Mouse (Mus musculus): ENCODE data around the gene Zdhhc1. TPM values are rescaled to one million over a fixed set of nuclear protein-coding genes. Genes with fewer than 3 reads are reported as not detected.

Zdhhc1 gene
- polyA plus RNA-seq, 1 experiment from 2014 or later: 2.2 TPM

GRCm38 (mm10) chr8:105433511-105433910, 63.2 kb downstream of the Zdhhc1 start:
- 55% methylated on average over 5 of the region's 5 CpGs for WGBS (ENCODE audit: insufficient replicate concordance)
- Histone ChIP-seq H3K4me1 (ENCODE audit: control insufficient read depth, low read depth, low read length) (no peaks in the 10 kb centered on the region), H3K36me3 (ENCODE audit: control insufficient read depth, insufficient read depth) (no peaks in the 10 kb centered on the region), H3K9me3 (replicated peaks; ENCODE audit: control insufficient read depth, low read length) (no peaks in the 10 kb centered on the region), H3K9ac (ENCODE audit: low read depth, low read length) (no peak overlapping the region), H3K4me3 (ENCODE audit: low read depth, low read length) (no peak overlapping the region), H3K27me3 (ENCODE audit: control insufficient read depth, insufficient read depth, low read depth, low read length) (peaks cover 6% of the 10 kb centered on the region; the same call in 1 of the 2 replicates), H3K4me2 (ENCODE audit: low read depth, low read length) (no peak overlapping the region), H3K27ac (ENCODE audit: low read length) (no peak overlapping the region)
- no peak for ATAC-seq (ENCODE audit: low read depth)

- Histone ChIP-seq H3K27me3 (ENCODE audit: control insufficient read depth, insufficient read depth, low read depth, low read length) (peaks cover 6% of the 10 kb centered on the region; the same call in 1 of the 2 replicates), H3K27ac (ENCODE audit: low read length) (no peak overlapping the region), H3K4me3 (ENCODE audit: low read depth, low read length) (no peak overlapping the region), H3K36me3 (ENCODE audit: control insufficient read depth, insufficient read depth) (no peaks in the 10 kb centered on the region), H3K4me1 (ENCODE audit: control insufficient read depth, low read depth, low read length) (no peaks in the 10 kb centered on the region), H3K4me2 (ENCODE audit: low read depth, low read length) (no peak overlapping the region), H3K9ac (ENCODE audit: low read depth, low read length) (no peak overlapping the region), H3K9me3 (replicated peaks; ENCODE audit: control insufficient read depth, low read length) (no peaks in the 10 kb centered on the region)
- ATAC-seq (ENCODE audit: low read depth): no peak
- WGBS (ENCODE audit: insufficient replicate concordance): 64% methylated on average over 6 of the region's 6 CpGs
Measured at GRCm38 (mm10) chr8:105433021-105433420, 63.7 kb downstream of the Zdhhc1 start.

GRCm38 (mm10) chr8:105431743-105432515, 64.8 kb downstream of the Zdhhc1 start:
- 52% methylated on average over 7 of the region's 7 CpGs for WGBS (ENCODE audit: insufficient replicate concordance)
- Histone ChIP-seq H3K4me3 (ENCODE audit: low read depth, low read length) (no peak overlapping the region), H3K4me1 (ENCODE audit: control insufficient read depth, low read depth, low read length) (no peaks in the 10 kb centered on the region), H3K9me3 (replicated peaks; ENCODE audit: control insufficient read depth, low read length) (no peaks in the 10 kb centered on the region), H3K36me3 (ENCODE audit: control insufficient read depth, insufficient read depth) (no peaks in the 10 kb centered on the region), H3K27ac (ENCODE audit: low read length) (no peak overlapping the region), H3K4me2 (ENCODE audit: low read depth, low read length) (no peak overlapping the region), H3K27me3 (ENCODE audit: control insufficient read depth, insufficient read depth, low read depth, low read length) (peaks cover 6% of the 10 kb centered on the region; the same call in 1 of the 2 replicates), H3K9ac (ENCODE audit: low read depth, low read length) (no peak overlapping the region)
- no peak for ATAC-seq (ENCODE audit: low read depth)

GRCm38 (mm10) chr8:105426878-105427277, 69.8 kb downstream of the Zdhhc1 start:
- H3K27me3 ChIP-seq (ENCODE audit: control insufficient read depth, insufficient read depth, low read depth, low read length): no peaks in the 10 kb centered on the region
- H3K27ac ChIP-seq (ENCODE audit: low read length): no peak overlapping the region
- WGBS (ENCODE audit: insufficient replicate concordance): 31% methylated on average over 6 of the region's 6 CpGs
- no peaks in the 10 kb centered on the region for H3K9me3 ChIP-seq (replicated peaks; ENCODE audit: control insufficient read depth, low read length)
- H3K4me1 ChIP-seq (ENCODE audit: control insufficient read depth, low read depth, low read length): no peaks in the 10 kb centered on the region
- no peaks in the 10 kb centered on the region for H3K36me3 ChIP-seq (ENCODE audit: control insufficient read depth, insufficient read depth)
- no peak for ATAC-seq (ENCODE audit: low read depth)
- H3K9ac ChIP-seq (ENCODE audit: low read depth, low read length): no peak overlapping the region
- H3K4me2 ChIP-seq (ENCODE audit: low read depth, low read length): no peak overlapping the region
- no peak overlapping the region for H3K4me3 ChIP-seq (ENCODE audit: low read depth, low read length)

Other genes starting within 250 kb of the Zdhhc1 start
- 2.1 and 2.5 TPM in 2 replicates for gene B3gnt9, start 241.7 kb downstream of the Zdhhc1 start, polyA plus RNA-seq (2015; fragmentation: Nextera tagmentation; extraction: Ambion mirVana)
- 12.5 and 14.0 TPM in 2 replicates for gene Tradd, start 232.3 kb downstream of the Zdhhc1 start, polyA plus RNA-seq (2015; fragmentation: Nextera tagmentation; extraction: Ambion mirVana)
- gene Fbxl8, start 232.3 kb downstream of the Zdhhc1 start, polyA plus RNA-seq (2015; fragmentation: Nextera tagmentation; extraction: Ambion mirVana): 1.4 TPM in 2 replicates
- gene Hsf4, start 227.1 kb downstream of the Zdhhc1 start, polyA plus RNA-seq (2015; fragmentation: Nextera tagmentation; extraction: Ambion mirVana): 0.08 and 0.09 TPM in 2 replicates
- gene Nol3, start 220.8 kb downstream of the Zdhhc1 start, polyA plus RNA-seq (2015; fragmentation: Nextera tagmentation; extraction: Ambion mirVana): 0.12 and 0.19 TPM in 2 replicates
- 0.55 and 0.84 TPM in 2 replicates for gene 4931428F04Rik, start 207.0 kb downstream of the Zdhhc1 start, polyA plus RNA-seq (2015; fragmentation: Nextera tagmentation; extraction: Ambion mirVana)
- 5.9 and 6.5 TPM in 2 replicates for gene Exoc3l, start 200.8 kb downstream of the Zdhhc1 start, polyA plus RNA-seq (2015; fragmentation: Nextera tagmentation; extraction: Ambion mirVana)
- gene E2f4, start 199.2 kb downstream of the Zdhhc1 start, polyA plus RNA-seq (2015; fragmentation: Nextera tagmentation; extraction: Ambion mirVana): 169 and 187 TPM in 2 replicates
- 4.7 and 5.3 TPM in 2 replicates for gene Elmo3, start 191.3 kb downstream of the Zdhhc1 start, polyA plus RNA-seq (2015; fragmentation: Nextera tagmentation; extraction: Ambion mirVana)
- gene Lrrc29, start 170.6 kb downstream of the Zdhhc1 start, polyA plus RNA-seq (2015; fragmentation: Nextera tagmentation; extraction: Ambion mirVana): 11.1 and 12.5 TPM in 2 replicates
- 81.4 and 82.0 TPM in 2 replicates for gene Tmem208, start 170.5 kb downstream of the Zdhhc1 start, polyA plus RNA-seq (2015; fragmentation: Nextera tagmentation; extraction: Ambion mirVana)
- gene Fhod1, start 148.9 kb downstream of the Zdhhc1 start, polyA plus RNA-seq (2015; fragmentation: Nextera tagmentation; extraction: Ambion mirVana): 0.46 and 0.60 TPM in 2 replicates
- 0.13 TPM in 2 replicates for gene Slc9a5, start 148.1 kb downstream of the Zdhhc1 start, polyA plus RNA-seq (2015; fragmentation: Nextera tagmentation; extraction: Ambion mirVana)
- not detected in 2 replicates for gene Plekhg4, start 123.6 kb downstream of the Zdhhc1 start, polyA plus RNA-seq (2015; fragmentation: Nextera tagmentation; extraction: Ambion mirVana)
- gene Kctd19, start 83.4 kb downstream of the Zdhhc1 start, polyA plus RNA-seq (2015; fragmentation: Nextera tagmentation; extraction: Ambion mirVana): not detected in 2 replicates
- gene Lrrc36, start 83.3 kb downstream of the Zdhhc1 start, polyA plus RNA-seq (2015; fragmentation: Nextera tagmentation; extraction: Ambion mirVana): 0.09 TPM in 1 of 2 replicates, not detected in the other
- gene Tppp3, start 25.4 kb downstream of the Zdhhc1 start, polyA plus RNA-seq (2015; fragmentation: Nextera tagmentation; extraction: Ambion mirVana): 2.8 and 5.9 TPM in 2 replicates
- gene Hsd11b2, start 21.9 kb upstream of the Zdhhc1 start, polyA plus RNA-seq (2015; fragmentation: Nextera tagmentation; extraction: Ambion mirVana): 0.34 and 0.66 TPM in 2 replicates
- gene Atp6v0d1, start 69.1 kb upstream of the Zdhhc1 start, polyA plus RNA-seq (2015; fragmentation: Nextera tagmentation; extraction: Ambion mirVana): 51.0 and 54.0 TPM in 2 replicates
- gene Ripor1, start 108.4 kb upstream of the Zdhhc1 start, polyA plus RNA-seq (2015; fragmentation: Nextera tagmentation; extraction: Ambion mirVana): 7.3 and 8.3 TPM in 2 replicates
- 55.3 and 57.8 TPM in 2 replicates for gene Ctcf, start 139.7 kb upstream of the Zdhhc1 start, polyA plus RNA-seq (2015; fragmentation: Nextera tagmentation; extraction: Ambion mirVana)
- gene Agrp, start 140.5 kb upstream of the Zdhhc1 start, polyA plus RNA-seq (2015; fragmentation: Nextera tagmentation; extraction: Ambion mirVana): 0.13 TPM in 1 of 2 replicates, not detected in the other
- gene Carmil2, start 189.4 kb upstream of the Zdhhc1 start, polyA plus RNA-seq (2015; fragmentation: Nextera tagmentation; extraction: Ambion mirVana): 0.33 and 0.40 TPM in 2 replicates
- gene Acd, start 204.2 kb upstream of the Zdhhc1 start, polyA plus RNA-seq (2015; fragmentation: Nextera tagmentation; extraction: Ambion mirVana): 19.1 and 20.8 TPM in 2 replicates
- gene Pard6a, start 204.2 kb upstream of the Zdhhc1 start, polyA plus RNA-seq (2015; fragmentation: Nextera tagmentation; extraction: Ambion mirVana): 5.7 and 6.1 TPM in 2 replicates
- gene 4933405L10Rik, start 210.8 kb upstream of the Zdhhc1 start, polyA plus RNA-seq (2015; fragmentation: Nextera tagmentation; extraction: Ambion mirVana): not detected in 2 replicates
- gene Enkd1, start 211.3 kb upstream of the Zdhhc1 start, polyA plus RNA-seq (2015; fragmentation: Nextera tagmentation; extraction: Ambion mirVana): 3.5 and 4.1 TPM in 2 replicates